Mouse (Mus musculus): ENCODE results near the gene Klf4. TPM values are rescaled to one million over a fixed set of nuclear protein-coding genes. Genes with fewer than 3 reads are reported as not detected.

The Klf4 gene
- polyA plus RNA-seq, 1 experiment from 2014 or later = 2.2 TPM

GRCm38 (mm10) chr4:55541654-55542053, 9.4 kb upstream of the Klf4 start:
- ATAC-seq (ENCODE audit: low FRiP score) = no peak
- Histone ChIP-seq H3K36me3 (ENCODE audit: control insufficient read depth, insufficient read depth, low read length) (no peaks in the 10 kb centered on the region), H3K4me2 (replicated peaks; ENCODE audit: low read depth, low read length) (no peak overlapping the region), H3K4me1 (replicated peaks; ENCODE audit: control insufficient read depth, insufficient read depth, low read length) (no peaks in the 10 kb centered on the region), H3K27me3 (ENCODE audit: control insufficient read depth, insufficient read depth, low read length) (no peaks in the 10 kb centered on the region), H3K9ac (ENCODE audit: low read depth, low read length) (no peak overlapping the region), H3K9me3 (ENCODE audit: control insufficient read depth, low read length) (no peaks in the 10 kb centered on the region), H3K27ac (ENCODE audit: low read depth, low read length) (no peak overlapping the region), H3K4me3 (ENCODE audit: low read depth, low read length) (no peak overlapping the region)
- no peak for DNase-seq (ENCODE audit: low spot score)
- WGBS = 79% methylated on average over 4 of the region's 4 CpGs

GRCm38 (mm10) chr4:55541221-55541620, 9.0 kb upstream of the Klf4 start:
- ATAC-seq (ENCODE audit: low FRiP score) = no peak
- no peak for DNase-seq (ENCODE audit: low spot score)
- Histone ChIP-seq H3K36me3 (ENCODE audit: control insufficient read depth, insufficient read depth, low read length) (no peaks in the 10 kb centered on the region), H3K9me3 (ENCODE audit: control insufficient read depth, low read length) (no peaks in the 10 kb centered on the region), H3K4me1 (replicated peaks; ENCODE audit: control insufficient read depth, insufficient read depth, low read length) (no peaks in the 10 kb centered on the region), H3K4me2 (replicated peaks; ENCODE audit: low read depth, low read length) (no peak overlapping the region), H3K4me3 (ENCODE audit: low read depth, low read length) (no peak overlapping the region), H3K27me3 (ENCODE audit: control insufficient read depth, insufficient read depth, low read length) (no peaks in the 10 kb centered on the region; the same call in 1 of the 2 replicates), H3K27ac (ENCODE audit: low read depth, low read length) (no peak overlapping the region), H3K9ac (ENCODE audit: low read depth, low read length) (no peak overlapping the region)
- WGBS = 76% methylated on average over 4 of the region's 4 CpGs

- Histone ChIP-seq H3K36me3 (ENCODE audit: control insufficient read depth, insufficient read depth, low read length) (no peaks in the 10 kb centered on the region), H3K4me2 (replicated peaks; ENCODE audit: low read depth, low read length) (no peak overlapping the region), H3K27ac (ENCODE audit: low read depth, low read length) (no peak overlapping the region), H3K27me3 (ENCODE audit: control insufficient read depth, insufficient read depth, low read length) (peaks cover 29% of the 10 kb centered on the region), H3K4me1 (replicated peaks; ENCODE audit: control insufficient read depth, insufficient read depth, low read length) (peaks cover 2% of the 10 kb centered on the region; the same call in 1 of the 2 replicates), H3K9me3 (ENCODE audit: control insufficient read depth, low read length) (no peaks in the 10 kb centered on the region), H3K9ac (ENCODE audit: low read depth, low read length) (no peak overlapping the region), H3K4me3 (ENCODE audit: low read depth, low read length) (no peak overlapping the region)
- DNase-seq (ENCODE audit: low spot score) = no peak
- ATAC-seq (ENCODE audit: low FRiP score) = no peak
These were observed 2.7 kb upstream of the Klf4 start for GRCm38 (mm10) chr4:55535012-55535411.

GRCm38 (mm10) chr4:55534510-55534909, 2.2 kb upstream of the Klf4 start:
- DNase-seq (ENCODE audit: low spot score) (no peak), ATAC-seq (ENCODE audit: low FRiP score) (no peak)
- Histone ChIP-seq H3K4me1 (replicated peaks; ENCODE audit: control insufficient read depth, insufficient read depth, low read length) (peaks cover 2% of the 10 kb centered on the region; the same call in 1 of the 2 replicates), H3K36me3 (ENCODE audit: control insufficient read depth, insufficient read depth, low read length) (no peaks in the 10 kb centered on the region), H3K4me2 (replicated peaks; ENCODE audit: low read depth, low read length) (no peak overlapping the region), H3K4me3 (ENCODE audit: low read depth, low read length) (no peak overlapping the region), H3K9me3 (ENCODE audit: control insufficient read depth, low read length) (no peaks in the 10 kb centered on the region), H3K27ac (ENCODE audit: low read depth, low read length) (no peak overlapping the region), H3K27me3 (ENCODE audit: control insufficient read depth, insufficient read depth, low read length) (peaks cover 29% of the 10 kb centered on the region), H3K9ac (ENCODE audit: low read depth, low read length) (no peak overlapping the region)
- 80% methylated on average over 4 of the region's 4 CpGs for WGBS

DNA sequence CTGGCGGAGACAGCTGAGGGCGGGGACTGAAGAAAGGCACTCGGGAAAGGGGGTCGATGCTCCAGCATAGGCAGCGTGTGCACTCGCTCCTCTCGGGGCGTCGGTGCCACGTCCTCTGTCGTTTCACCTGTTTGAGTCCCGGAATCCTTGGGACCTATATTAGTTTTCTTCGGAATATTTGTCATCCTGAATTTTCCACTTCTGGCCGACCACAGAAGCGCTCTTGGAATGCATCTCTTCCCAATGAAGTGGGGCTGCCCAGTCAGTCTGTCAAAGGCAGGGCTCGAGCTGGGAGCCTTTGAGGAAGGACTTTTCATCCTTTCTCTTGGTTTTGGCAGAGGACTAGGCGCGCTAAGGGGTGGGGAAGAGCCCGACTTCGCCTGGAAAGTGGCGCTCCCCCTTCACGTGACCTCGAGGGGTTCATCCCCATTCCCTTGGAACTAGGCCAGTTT, 1.6 kb upstream of the Klf4 start:
- Histone ChIP-seq H3K9ac (ENCODE audit: low read depth, low read length) (no peak overlapping the region), H3K9me3 (ENCODE audit: control insufficient read depth, low read length) (no peaks in the 10 kb centered on the region), H3K27ac (ENCODE audit: low read depth, low read length) (no peak overlapping the region), H3K27me3 (ENCODE audit: control insufficient read depth, insufficient read depth, low read length) (peaks cover 29% of the 10 kb centered on the region), H3K4me2 (replicated peaks; ENCODE audit: low read depth, low read length) (peak overlapping the region; percentile 90), H3K4me3 (ENCODE audit: low read depth, low read length) (peak overlapping the region; percentile 57), H3K4me1 (replicated peaks; ENCODE audit: control insufficient read depth, insufficient read depth, low read length) (peaks cover 2% of the 10 kb centered on the region; the same call in 1 of the 2 replicates), H3K36me3 (ENCODE audit: control insufficient read depth, insufficient read depth, low read length) (no peaks in the 10 kb centered on the region)
- peak; percentile 41 for DNase-seq (ENCODE audit: low spot score)
- 2% methylated on average over 23 of the region's 23 CpGs for WGBS
- no peak for ATAC-seq (ENCODE audit: low FRiP score)

DNA sequence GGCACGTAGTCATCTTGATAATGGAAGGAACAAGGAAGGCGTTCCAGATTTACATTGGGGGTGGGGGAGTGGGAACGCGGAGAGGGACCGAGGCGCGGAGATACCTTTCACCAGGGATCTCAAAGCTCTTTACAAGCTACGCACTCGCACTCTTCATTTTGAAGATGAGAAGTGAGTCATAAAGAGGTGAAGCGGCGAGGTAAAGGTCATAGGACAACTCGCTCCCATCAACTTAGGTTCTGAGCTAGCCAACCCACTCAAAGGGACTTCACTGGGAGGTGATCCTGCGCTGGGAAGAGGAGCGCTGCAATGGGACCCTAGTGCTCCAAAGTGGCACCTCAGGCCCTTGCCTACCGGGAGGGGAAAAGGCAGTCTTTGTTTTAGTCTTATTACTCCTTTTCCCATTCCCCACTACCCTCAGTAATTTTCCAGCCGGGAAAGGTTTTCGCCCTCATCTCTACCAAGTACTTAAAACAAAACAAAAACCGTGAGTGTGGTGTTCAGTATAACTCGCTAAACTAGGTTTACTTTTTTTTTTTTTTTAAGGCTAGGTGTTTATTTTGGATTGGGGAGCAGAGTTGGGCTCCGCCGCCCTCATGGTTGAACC, 1.0 kb upstream of the Klf4 start:
- ATAC-seq (ENCODE audit: low FRiP score) (0 out of 2 replicates have a peak, but pooled peaks have one; percentile 0), DNase-seq (ENCODE audit: low spot score) (peak; percentile 68)
- peak overlapping the region; percentile 66 for H3K9ac ChIP-seq (ENCODE audit: low read depth, low read length)
- peaks cover 2% of the 10 kb centered on the region; the same call in 1 of the 2 replicates for H3K4me1 ChIP-seq (replicated peaks; ENCODE audit: control insufficient read depth, insufficient read depth, low read length)
- H3K36me3 ChIP-seq (ENCODE audit: control insufficient read depth, insufficient read depth, low read length) = no peaks in the 10 kb centered on the region
- WGBS = under 1% methylated on average over 21 of the region's 21 CpGs
- peak overlapping the region; percentile 57 for H3K4me3 ChIP-seq (ENCODE audit: low read depth, low read length)
- no peaks in the 10 kb centered on the region for H3K9me3 ChIP-seq (ENCODE audit: control insufficient read depth, low read length)
- H3K4me2 ChIP-seq (replicated peaks; ENCODE audit: low read depth, low read length) = peak overlapping the region; percentile 90
- peak overlapping the region; percentile 56 for H3K27ac ChIP-seq (ENCODE audit: low read depth, low read length)
- H3K27me3 ChIP-seq (ENCODE audit: control insufficient read depth, insufficient read depth, low read length) = peaks cover 29% of the 10 kb centered on the region

DNA sequence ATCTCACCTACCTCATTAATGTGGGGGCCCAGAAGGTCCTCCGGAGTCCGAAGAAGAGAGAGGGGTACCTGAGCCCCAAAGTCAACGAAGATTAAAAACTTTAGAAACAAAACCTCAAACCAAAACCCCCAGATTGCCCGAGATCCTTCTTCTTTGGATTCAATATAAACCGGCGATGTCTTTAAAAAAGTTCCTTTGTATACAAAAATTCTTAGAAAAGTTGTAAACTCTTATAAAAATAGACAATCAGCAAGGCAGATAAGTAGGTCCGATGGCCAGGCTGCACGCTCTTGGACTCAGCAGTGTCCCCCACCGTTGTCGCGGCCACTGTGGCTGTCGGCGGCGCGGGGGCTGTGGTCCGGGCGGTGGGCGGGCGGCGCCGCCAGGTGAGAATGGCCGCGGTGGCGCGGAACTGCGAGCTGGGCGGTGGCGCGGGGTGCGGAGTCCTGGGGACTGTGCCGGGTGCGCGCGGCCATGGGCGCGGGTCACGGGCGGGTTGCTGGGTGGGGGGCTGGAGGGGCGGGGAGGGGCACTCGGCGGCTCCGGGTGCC, 335 bp downstream of the Klf4 start:
- ATAC-seq (ENCODE audit: low FRiP score) (no peak; the same call in 1 of the 2 replicates), DNase-seq (ENCODE audit: low spot score) (peak; percentile 47)
- H3K4me2 ChIP-seq (replicated peaks; ENCODE audit: low read depth, low read length) = peak overlapping the region; percentile 90
- WGBS = under 1% methylated on average over 39 of the region's 42 CpGs
- H3K27ac ChIP-seq (ENCODE audit: low read depth, low read length) = no peak overlapping the region
- H3K9ac ChIP-seq (ENCODE audit: low read depth, low read length) = 0 out of 2 replicates have a peak overlapping the region, but pooled peaks have one; percentile 38
- H3K9me3 ChIP-seq (ENCODE audit: control insufficient read depth, low read length) = no peaks in the 10 kb centered on the region
- no peaks in the 10 kb centered on the region for H3K36me3 ChIP-seq (ENCODE audit: control insufficient read depth, insufficient read depth, low read length)
- H3K4me3 ChIP-seq (ENCODE audit: low read depth, low read length) = peak overlapping the region; percentile 57
- peaks cover 29% of the 10 kb centered on the region for H3K27me3 ChIP-seq (ENCODE audit: control insufficient read depth, insufficient read depth, low read length)
- peaks cover 2% of the 10 kb centered on the region; the same call in 1 of the 2 replicates for H3K4me1 ChIP-seq (replicated peaks; ENCODE audit: control insufficient read depth, insufficient read depth, low read length)

DNA sequence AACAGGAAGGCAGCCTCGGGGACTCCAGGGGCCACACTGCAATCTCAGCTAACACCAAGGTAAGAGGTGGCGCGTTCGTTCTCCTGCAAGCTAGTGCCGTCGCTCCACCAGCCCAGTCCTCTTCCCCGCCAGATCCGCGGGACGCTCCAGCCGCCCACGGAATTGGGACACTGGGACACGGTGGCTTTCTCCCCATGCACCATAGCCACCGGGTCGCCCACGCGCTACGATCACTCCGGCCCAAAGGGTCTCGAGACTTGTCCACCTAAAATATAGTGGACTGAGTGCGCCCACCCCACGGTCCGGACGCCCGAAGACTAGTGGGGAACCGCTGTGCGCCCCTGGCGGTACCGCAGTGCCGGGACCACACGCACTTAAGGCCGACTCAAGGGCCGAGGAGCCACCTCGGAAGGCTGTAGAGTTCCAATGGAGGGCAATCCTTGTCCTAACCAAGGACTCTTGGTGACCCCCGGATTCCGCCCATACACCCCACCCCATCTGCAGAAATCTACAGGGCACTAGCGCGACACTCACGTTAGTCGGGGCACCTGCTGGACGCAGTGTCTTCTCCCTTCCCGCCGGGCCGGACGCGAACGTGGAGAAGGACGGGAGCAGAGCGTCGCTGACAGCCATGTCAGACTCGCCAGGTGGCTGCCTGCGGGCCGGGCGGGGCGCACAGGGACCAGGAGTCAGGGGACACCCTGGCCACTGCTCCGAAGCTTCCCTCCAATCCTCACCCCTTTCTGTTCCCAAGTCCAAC, 990 bp downstream of the Klf4 start:
- ATAC-seq (ENCODE audit: low FRiP score) (no peak), DNase-seq (ENCODE audit: low spot score) (peak; percentile 64)
- H3K9ac ChIP-seq (ENCODE audit: low read depth, low read length) = 0 out of 2 replicates have a peak overlapping the region, but pooled peaks have one; percentile 23
- peaks cover 2% of the 10 kb centered on the region; the same call in 1 of the 2 replicates for H3K4me1 ChIP-seq (replicated peaks; ENCODE audit: control insufficient read depth, insufficient read depth, low read length)
- H3K4me3 ChIP-seq (ENCODE audit: low read depth, low read length) = peak overlapping the region; percentile 57
- H3K9me3 ChIP-seq (ENCODE audit: control insufficient read depth, low read length) = no peaks in the 10 kb centered on the region
- H3K4me2 ChIP-seq (replicated peaks; ENCODE audit: low read depth, low read length) = peak overlapping the region; percentile 90
- peaks cover 29% of the 10 kb centered on the region for H3K27me3 ChIP-seq (ENCODE audit: control insufficient read depth, insufficient read depth, low read length)
- H3K27ac ChIP-seq (ENCODE audit: low read depth, low read length) = no peak overlapping the region
- H3K36me3 ChIP-seq (ENCODE audit: control insufficient read depth, insufficient read depth, low read length) = no peaks in the 10 kb centered on the region
- 2% methylated on average over 55 of the region's 56 CpGs for WGBS
